Comparison of ENCODE assay signal across 13 mouse cellular contexts in the genomic region with DNA sequence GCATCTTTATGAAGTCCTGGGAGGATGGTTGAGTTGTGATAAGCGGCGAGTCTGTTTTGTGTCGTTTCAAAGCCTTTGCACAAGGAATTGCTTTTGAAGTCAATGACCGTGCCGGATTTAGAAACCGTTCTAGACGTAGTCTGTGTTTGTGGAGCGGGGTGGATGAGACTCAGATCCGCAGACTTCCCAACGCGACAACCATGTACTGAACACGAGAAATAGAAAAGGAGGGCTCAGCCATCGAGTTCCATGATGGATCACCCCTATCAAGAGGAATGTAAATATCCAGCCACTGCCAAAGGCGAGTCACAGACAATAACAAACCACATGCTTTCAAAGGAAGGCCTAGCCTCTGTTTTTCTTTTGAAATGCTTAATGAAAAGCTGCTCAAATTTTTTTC.
A peak's percentile ranks its signal among the peaks of the same experiment; 100 is the strongest.
DNase-seq lines count a peak whose midpoint lies in the region; ATAC-seq and TF ChIP-seq lines count a peak whose summit lies in the region.
"Had no signal": no experiment of that assay in that cellular context is flagged by ENCODE, and none has a peak within 500 bp of the region (broad histone marks: within the 10 kb centered on the region; RNA-seq: fewer than 3 reads in every experiment).

No protein-coding gene starts in this region.

- peak; percentile 77 for DNase-seq in heart, adult 11 months
- DNase-seq in heart, adult 9 months (ENCODE audit: low spot score in 2 of 2), result no peak
- DNase-seq in kidney, postnatal 4 days, result peak; percentile 24 to 31
- peak; percentile 34 for DNase-seq in brain, embryonic 14.5 days (ENCODE audit: low read depth)
- peak; percentile 77 for DNase-seq in lung, postnatal 10 days
- no peak for DNase-seq in layer of hippocampus, adult 8-10 months (ENCODE audit: low spot score in 2 of 2)
- DNase-seq: B cell, adult 2 months; gastrocnemius, postnatal 10 days; retina, postnatal 1 day had no signal

- no peak for TF ChIP-seq CTCF in brain, embryonic 14.5 days (IDR thresholded peaks at IDR 0.05; ENCODE audit: borderline replicate concordance, extremely low read depth, insufficient read depth, insufficient read length)

- no peaks in the 10 kb centered on the region for H3K36me3 ChIP-seq in kidney, embryonic 14.5 days (ENCODE audit: control insufficient read depth, insufficient read depth, low read length)
- no peaks in the 10 kb centered on the region for H3K36me3 ChIP-seq in forebrain, embryonic 16.5 days (ENCODE audit: control insufficient read depth, insufficient read depth)
- H3K36me3 ChIP-seq: limb, embryonic 13.5 days had no signal

- no peaks in the 10 kb centered on the region for H3K27me3 ChIP-seq in kidney, embryonic 14.5 days (ENCODE audit: control insufficient read depth, insufficient read depth, low read length)
- no peaks in the 10 kb centered on the region for H3K27me3 ChIP-seq in forebrain, embryonic 16.5 days (replicated peaks; ENCODE audit: control insufficient read depth, insufficient read depth, low read length)
- H3K27me3 ChIP-seq: limb, embryonic 13.5 days; megakaryocyte, embryonic 14.5 days had no signal

- H3K27ac ChIP-seq in kidney, embryonic 14.5 days (ENCODE audit: low read depth, low read length), result no peak overlapping the region
- H3K27ac ChIP-seq in forebrain, embryonic 16.5 days (ENCODE audit: low read length), result no peak overlapping the region
- H3K27ac ChIP-seq: limb, embryonic 13.5 days had no signal

- H3K4me2 ChIP-seq in kidney, embryonic 14.5 days (replicated peaks; ENCODE audit: low read depth, low read length), result no peak overlapping the region
- H3K4me2 ChIP-seq in forebrain, embryonic 16.5 days (ENCODE audit: low read length), result no peak overlapping the region
- H3K4me2 ChIP-seq: limb, embryonic 13.5 days had no signal

- no peaks in the 10 kb centered on the region for H3K9me3 ChIP-seq in kidney, embryonic 14.5 days (ENCODE audit: control insufficient read depth, low read length)
- no peaks in the 10 kb centered on the region for H3K9me3 ChIP-seq in forebrain, embryonic 16.5 days (ENCODE audit: control insufficient read depth, low read length)
- H3K9me3 ChIP-seq: limb, embryonic 13.5 days had no signal

- WGBS in kidney, embryonic 14.5 days, result 64% methylated on average over 14 of the region's 14 CpGs
- 71% methylated on average over 14 of the region's 14 CpGs for WGBS in forebrain, embryonic 16.5 days

- no peak overlapping the region for H3K9ac ChIP-seq in kidney, embryonic 14.5 days (ENCODE audit: low read depth, low read length)
- H3K9ac ChIP-seq in forebrain, embryonic 16.5 days (replicated peaks; ENCODE audit: low read depth, low read length), result no peak overlapping the region
- H3K9ac ChIP-seq: limb, embryonic 13.5 days had no signal

- no peak overlapping the region for H3K4me3 ChIP-seq in kidney, embryonic 14.5 days (ENCODE audit: low read length)
- H3K4me3 ChIP-seq in forebrain, embryonic 16.5 days (replicated peaks; ENCODE audit: low read length), result no peak overlapping the region
- H3K4me3 ChIP-seq: limb, embryonic 13.5 days; megakaryocyte, embryonic 14.5 days had no signal

- no peaks in the 10 kb centered on the region for H3K4me1 ChIP-seq in kidney, embryonic 14.5 days (ENCODE audit: control insufficient read depth, insufficient read depth, low read length)
- peaks cover 3% of the 10 kb centered on the region; the same call in 1 of the 2 replicates for H3K4me1 ChIP-seq in forebrain, embryonic 16.5 days (replicated peaks; ENCODE audit: control insufficient read depth, insufficient read depth, low read length)
- H3K4me1 ChIP-seq: megakaryocyte, embryonic 14.5 days had no signal

- TF ChIP-seq POLR2A in brain, embryonic 14.5 days (IDR thresholded peaks at IDR 0.05; ENCODE audit: borderline replicate concordance, extremely low read depth, insufficient read depth, insufficient read length, poor library complexity, severe bottlenecking), result no peak

- no peak for ATAC-seq in kidney, embryonic 14.5 days (ENCODE audit: low FRiP score, low TSS enrichment)
- no peak for ATAC-seq in forebrain, embryonic 16.5 days

Comparison
In these comparisons a context has a peak if more than half of its experiments do, and no peak if none do; other contexts are left out.
1. DNase-seq: peak in heart, adult 11 months (single experiment), kidney, postnatal 4 days (2 of 2), brain, embryonic 14.5 days (single experiment) and lung, postnatal 10 days (single experiment); none in heart, adult 9 months (0 of 2) and layer of hippocampus, adult 8-10 months (0 of 2).